Mouse (Mus musculus) CH12.LX (cell line): ENCODE data around the gene Kcnh2.

Experiments
- CHD2 ChIP-seq: IDR thresholded peaks from 2 replicates; pipeline ENCODE4 v1.6.1; 2011; ENCODE audit warnings: low read length, improper control_type of control experiment
- CTCF ChIP-seq, 2 experiments: IDR thresholded peaks in 1 of 2; conservative IDR thresholded peaks in 1 of 2; 2 replicates each; pipeline ENCODE4 v1.5.1; 2011 to 2012; ENCODE audit warnings: low read depth in 2 of 2, low read length in 2 of 2, improper control_type of control experiment in 1 of 2, inconsistent platforms in 1 of 2, mild to moderate bottlenecking in 1 of 2, moderate library complexity in 1 of 2
- HCFC1 ChIP-seq: IDR thresholded peaks from 2 replicates; pipeline ENCODE4 v1.6.1; 2012; ENCODE audit warnings: low read depth, mild to moderate bottlenecking, inconsistent platforms, low read length, improper control_type of control experiment
- MAFK ChIP-seq: IDR thresholded peaks from 2 replicates; pipeline ENCODE4 v1.6.1; 2011; ENCODE audit warnings: low read length, improper control_type of control experiment; ENCODE audit not compliant: insufficient replicate concordance
- MAX ChIP-seq: IDR thresholded peaks from 2 replicates; pipeline ENCODE4 v1.6.1; 2011; ENCODE audit warnings: low read length, improper control_type of control experiment
- MAZ ChIP-seq: IDR thresholded peaks from 2 replicates; pipeline ENCODE4 v1.6.1; 2012; ENCODE audit warnings: low read depth, mild to moderate bottlenecking, inconsistent platforms, low read length, improper control_type of control experiment, moderate library complexity
- POLR2A ChIP-seq: IDR thresholded peaks from 2 replicates; pipeline ENCODE4 v1.6.1; 2011; ENCODE audit warnings: low read depth, mild to moderate bottlenecking, improper control_type of control experiment, low read length
- POLR2AphosphoS2 ChIP-seq: IDR thresholded peaks from 2 replicates; pipeline ENCODE4 v1.6.1; 2011; ENCODE audit warnings: low read depth, low read length, improper control_type of control experiment
- SIN3A ChIP-seq: IDR thresholded peaks from 2 replicates; pipeline ENCODE4 v1.6.1; 2012; ENCODE audit warnings: low read length, improper control_type of control experiment, inconsistent platforms
- SMC3 ChIP-seq: IDR thresholded peaks from 2 replicates; pipeline ENCODE4 v1.6.1; 2011; ENCODE audit warnings: low read depth, low read length, improper control_type of control experiment
- ZC3H11A ChIP-seq: IDR thresholded peaks from 2 replicates; pipeline ENCODE4 v1.6.1; 2012; ENCODE audit warnings: low read depth, mild to moderate bottlenecking, inconsistent platforms, low read length, improper control_type of control experiment
- ZMIZ1 ChIP-seq: IDR thresholded peaks from 2 replicates; pipeline ENCODE4 v1.6.1; 2012; ENCODE audit warnings: low read depth, mild to moderate bottlenecking, inconsistent platforms, low read length, improper control_type of control experiment
- ZNF384 ChIP-seq: IDR thresholded peaks from 2 replicates; pipeline ENCODE4 v1.6.1; 2012; ENCODE audit warnings: low read depth, low read length, improper control_type of control experiment, inconsistent platforms

DNA sequence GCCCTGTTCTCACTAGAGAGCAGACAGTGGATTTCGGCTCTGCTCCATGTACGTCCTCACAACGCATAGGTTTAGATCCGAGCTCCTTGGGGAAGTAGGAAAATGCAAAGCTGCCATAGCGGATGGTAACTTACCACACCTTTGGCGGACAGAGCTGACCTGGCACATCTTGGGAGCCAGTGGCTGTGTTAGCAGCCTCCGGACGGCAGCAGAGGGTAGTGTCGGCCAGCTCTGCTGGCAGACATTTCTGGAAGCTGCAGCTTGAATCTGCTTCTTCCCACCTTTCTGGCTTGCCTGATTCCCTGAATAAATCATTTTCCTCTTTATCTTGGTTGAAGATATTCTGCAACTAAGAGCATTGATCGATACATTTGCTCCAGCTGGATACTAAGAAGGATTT is 73.2 kb downstream of the Kcnh2 start:
- TF ChIP-seq CTCF (conservative IDR thresholded peaks at IDR 0.05 in 1 of 2, IDR thresholded peaks at IDR 0.05 in 1 of 2; ENCODE audit: low read depth in 2 of 2, low read length in 2 of 2) (no peak), ZC3H11A (no peak), SMC3 (no peak), MAZ (no peak), MAX (no peak), CHD2 (no peak), ZNF384 (no peak), ZMIZ1 (no peak), SIN3A (no peak), POLR2A (no peak), HCFC1 (no peak), MAFK (no peak), POLR2AphosphoS2 (no peak)
